Mouse (Mus musculus): Measurements from ENCODE around the gene Efnb2.

DNA sequence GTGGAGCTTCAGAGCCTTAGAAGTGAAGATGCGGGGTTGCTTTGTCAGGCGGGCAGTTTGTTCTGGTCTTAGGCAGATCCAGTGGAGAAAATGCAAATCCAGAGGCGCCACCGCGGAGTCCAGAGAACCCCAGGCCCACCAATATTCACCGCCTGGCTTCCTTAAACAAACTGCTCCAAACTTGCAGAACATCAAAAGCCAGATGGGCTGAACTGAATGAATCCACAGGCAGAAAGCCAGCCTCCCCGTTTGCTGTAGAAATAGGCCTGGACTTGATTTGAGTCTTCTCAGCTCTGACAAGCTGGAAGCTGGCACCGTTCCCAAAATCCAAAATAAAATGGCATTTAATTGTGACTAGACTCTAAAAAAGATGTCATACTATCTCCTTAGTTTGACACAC is 11.1 kb downstream of the Efnb2 start:
- no peak for TF ChIP-seq SIN3A (IDR thresholded peaks at IDR 0.05; ENCODE audit: low read length)
- TF ChIP-seq CTCF (IDR thresholded peaks at IDR 0.05 in 2 of 3, conservative IDR thresholded peaks at IDR 0.05 in 1 of 3; ENCODE audit: control insufficient read depth in 1 of 3, insufficient read depth in 1 of 3, low read depth in 2 of 3, low read length in 3 of 3, poor library complexity in 1 of 3, severe bottlenecking in 1 of 3), result no peak
- TF ChIP-seq EP300 (IDR thresholded peaks at IDR 0.05; ENCODE audit: low read depth in 1 of 2, low read length in 2 of 2), result no peak
- no peak for TF ChIP-seq GATA1 (IDR thresholded peaks at IDR 0.05; ENCODE audit: low read depth, low read length)
- no peak for TF ChIP-seq USF1 (IDR thresholded peaks at IDR 0.05; ENCODE audit: low read depth, low read length)
- TF ChIP-seq ELF1 (IDR thresholded peaks at IDR 0.05; ENCODE audit: low read depth, low read length), result no peak
- TF ChIP-seq TBP (IDR thresholded peaks at IDR 0.05; ENCODE audit: low read depth, low read length), result no peak
- TF ChIP-seq MAFK (IDR thresholded peaks at IDR 0.05; ENCODE audit: borderline replicate concordance, low read depth, low read length), result no peak
- TF ChIP-seq NELFE (IDR thresholded peaks at IDR 0.05; ENCODE audit: low read depth, low read length), result no peak
- no peak for TF ChIP-seq ZKSCAN1 (IDR thresholded peaks at IDR 0.05; ENCODE audit: low read depth, low read length)

Data from MEL (cell line).